Mouse (Mus musculus) thymus, postnatal 10 days (tissue): Measurements from ENCODE around the gene Cnnm3.

Experiments
- DNase-seq, 2 experiments: peaks; one replicate each; pipeline ENCODE4 v3.0.0; 2021; ENCODE audit warnings: low spot score in 2 of 2

The Cnnm3 gene

DNA sequence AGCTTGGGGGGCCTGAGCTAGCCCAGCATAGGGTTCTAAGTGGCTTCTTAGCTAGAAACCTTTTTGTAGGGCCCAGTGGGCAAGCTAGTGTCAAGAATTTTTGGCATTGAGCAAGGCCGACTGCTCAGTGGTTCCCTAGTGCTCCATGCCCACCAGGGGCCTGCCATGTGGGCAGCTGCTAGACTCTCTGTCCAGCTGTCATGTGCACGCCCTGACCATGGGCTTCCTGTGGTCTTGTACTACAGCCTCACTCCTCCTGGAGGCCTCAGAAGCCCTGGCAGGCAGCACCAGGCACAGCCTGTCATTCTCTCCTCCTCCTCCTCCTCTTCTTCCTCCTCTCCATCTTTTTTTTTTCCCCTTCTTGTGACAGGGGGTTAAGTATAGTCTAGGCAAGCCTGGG lies 14.4 kb upstream of the Cnnm3 start:
- DNase-seq: no peak

DNA sequence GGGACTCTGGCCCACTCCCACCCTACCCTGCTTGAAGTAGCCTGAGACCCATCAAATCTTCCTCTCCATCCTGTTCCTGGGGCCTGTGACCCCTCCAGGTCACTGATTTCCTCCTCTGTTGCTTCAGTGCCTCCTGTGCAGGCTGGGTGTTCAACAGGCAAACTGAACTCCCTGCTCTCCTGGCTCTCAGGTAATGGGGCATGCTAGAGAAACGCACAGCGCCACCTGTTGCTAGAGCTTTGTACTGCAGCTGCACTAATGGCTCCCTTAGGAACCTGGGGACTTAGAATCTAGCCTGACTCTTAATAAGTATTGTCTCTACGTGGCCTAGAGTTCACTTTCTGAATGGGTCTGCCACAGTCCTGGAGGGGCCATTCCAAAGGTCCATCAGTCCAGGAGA lies 10.4 kb upstream of the Cnnm3 start:
- peak; percentile 51 to 80 for DNase-seq

DNA sequence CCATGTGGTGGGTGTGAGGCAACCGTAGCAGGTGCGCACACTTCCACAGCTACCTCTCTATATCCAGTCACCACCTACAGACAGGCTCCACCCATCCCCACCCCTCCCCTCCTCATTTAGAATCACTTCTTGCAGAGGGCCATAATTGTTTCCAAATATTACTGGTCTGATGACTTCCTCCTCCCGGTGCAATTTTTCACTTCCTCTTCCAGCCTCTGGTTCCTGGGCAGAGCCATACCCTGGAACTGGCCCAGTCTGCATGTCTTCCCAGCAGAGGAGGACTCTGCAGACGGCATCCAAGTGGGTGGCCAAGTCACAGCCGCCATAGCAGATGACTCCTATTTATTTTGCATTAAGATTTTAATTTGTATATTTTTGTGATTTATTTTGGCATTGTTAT lies 3.4 kb upstream of the Cnnm3 start:
- DNase-seq: no peak

DNA sequence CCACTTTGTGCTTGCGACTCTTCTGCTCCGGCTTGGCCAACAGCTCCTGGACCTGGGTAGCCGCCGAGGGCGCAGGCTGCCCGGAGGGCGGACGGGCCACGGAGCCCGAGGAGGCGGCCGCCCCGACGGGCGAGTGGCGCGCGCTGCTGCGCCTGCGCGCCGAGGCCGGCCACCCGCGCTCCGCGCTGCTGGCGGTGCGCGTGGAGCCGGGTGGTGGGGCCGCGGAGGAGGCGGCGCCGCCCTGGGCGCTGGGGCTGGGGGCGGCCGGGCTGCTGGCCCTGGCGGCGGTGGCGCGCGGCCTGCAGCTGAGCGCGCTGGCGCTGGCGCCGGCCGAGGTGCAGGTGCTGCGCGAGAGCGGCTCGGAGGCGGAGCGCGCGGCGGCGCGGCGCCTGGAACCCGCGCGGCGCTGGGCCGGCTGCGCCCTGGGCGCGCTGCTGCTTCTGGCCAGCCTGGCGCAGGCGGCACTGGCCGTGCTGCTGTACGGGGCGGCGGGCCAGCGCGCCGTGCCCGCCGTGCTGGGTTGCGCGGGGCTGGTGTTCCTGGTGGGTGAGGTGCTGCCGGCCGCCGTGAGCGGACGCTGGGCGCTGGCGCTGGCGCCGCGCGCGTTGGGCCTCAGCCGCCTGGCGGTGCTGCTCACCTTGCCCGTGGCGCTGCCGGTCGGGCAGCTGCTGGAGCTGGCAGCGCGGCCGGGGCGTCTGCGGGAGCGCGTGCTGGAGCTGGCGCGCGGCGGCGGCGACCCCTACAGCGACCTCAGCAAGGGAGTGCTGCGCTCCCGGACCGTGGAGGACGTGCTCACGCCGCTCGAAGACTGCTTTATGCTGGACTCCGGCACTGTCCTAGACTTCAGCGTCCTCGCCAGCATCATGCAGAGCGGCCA lies 660 bp downstream of the Cnnm3 start:
- peak; percentile 27 to 51 for DNase-seq

DNA sequence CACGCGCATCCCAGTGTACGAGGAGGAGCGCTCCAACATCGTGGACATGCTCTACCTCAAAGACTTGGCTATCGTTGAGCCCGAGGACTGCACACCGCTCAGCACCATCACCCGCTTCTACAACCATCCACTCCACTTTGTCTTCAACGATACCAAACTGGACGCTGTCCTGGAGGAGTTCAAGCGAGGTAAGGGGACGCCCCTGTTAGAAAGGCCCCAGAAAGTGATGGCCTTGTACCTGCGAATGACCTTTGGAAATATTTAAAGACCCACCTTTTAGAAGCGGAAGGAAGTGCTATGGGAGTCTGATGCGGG lies 1.3 kb downstream of the Cnnm3 start:
- DNase-seq: no peak

DNA sequence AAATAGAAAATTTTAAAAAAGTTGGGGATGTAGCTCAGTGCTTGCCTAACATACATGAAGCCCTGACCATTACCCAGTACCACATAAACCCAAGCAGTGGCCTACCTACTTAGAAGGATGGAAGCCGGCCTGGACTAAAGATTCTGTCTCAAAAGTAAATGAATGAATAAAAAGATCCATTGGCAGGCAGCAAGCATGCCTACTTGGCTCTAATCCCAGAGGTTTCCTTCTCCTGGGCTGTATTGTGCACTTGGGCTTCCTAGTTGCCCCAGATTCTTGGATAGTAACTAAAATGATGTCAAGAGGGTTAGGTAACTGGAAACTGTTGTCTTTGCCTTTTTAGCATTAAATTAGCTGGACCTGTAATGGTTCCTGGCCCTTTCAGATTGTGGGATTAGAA lies 1.6 kb downstream of the Cnnm3 start:
- DNase-seq: no peak

DNA sequence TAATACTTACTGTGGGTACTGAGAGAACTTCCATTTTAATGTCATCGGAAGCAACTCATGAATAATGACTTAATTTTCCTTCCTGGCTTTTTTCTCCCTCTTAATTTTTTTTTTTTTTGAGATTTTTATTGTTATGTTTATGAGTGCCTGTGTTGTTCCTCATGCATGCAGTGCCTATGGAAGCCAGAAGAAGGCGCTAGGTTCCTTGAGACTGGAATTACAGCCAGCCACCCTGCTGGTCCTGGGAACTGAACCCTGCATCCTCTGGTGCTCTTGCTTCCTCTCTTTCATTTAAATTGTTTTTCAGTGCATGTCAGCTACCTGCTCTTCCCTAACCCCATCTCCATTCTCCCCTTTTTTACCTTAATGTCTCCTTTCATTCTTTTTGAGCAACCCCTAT lies 2.1 kb downstream of the Cnnm3 start:
- DNase-seq: no peak

DNA sequence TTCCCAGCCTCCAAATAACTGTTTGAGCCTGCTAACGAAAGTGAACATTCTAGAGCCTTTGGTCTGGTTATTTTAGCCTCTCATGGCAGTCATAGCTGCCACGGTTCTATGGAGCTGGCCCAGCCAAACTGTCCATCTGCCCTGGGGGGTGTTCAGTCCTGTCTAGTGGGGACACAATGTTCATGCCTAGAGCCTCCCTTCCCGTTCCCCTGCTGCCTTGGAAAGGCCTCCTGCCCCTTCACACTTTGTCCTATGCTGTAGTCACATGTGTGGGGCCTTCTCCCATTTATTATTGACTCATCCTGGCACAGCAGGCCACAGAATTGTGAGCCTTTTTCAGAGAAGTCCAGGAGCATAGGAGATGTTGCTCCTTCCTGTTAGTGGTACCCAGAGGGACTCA lies 6.6 kb downstream of the Cnnm3 start:
- DNase-seq: no peak

DNA sequence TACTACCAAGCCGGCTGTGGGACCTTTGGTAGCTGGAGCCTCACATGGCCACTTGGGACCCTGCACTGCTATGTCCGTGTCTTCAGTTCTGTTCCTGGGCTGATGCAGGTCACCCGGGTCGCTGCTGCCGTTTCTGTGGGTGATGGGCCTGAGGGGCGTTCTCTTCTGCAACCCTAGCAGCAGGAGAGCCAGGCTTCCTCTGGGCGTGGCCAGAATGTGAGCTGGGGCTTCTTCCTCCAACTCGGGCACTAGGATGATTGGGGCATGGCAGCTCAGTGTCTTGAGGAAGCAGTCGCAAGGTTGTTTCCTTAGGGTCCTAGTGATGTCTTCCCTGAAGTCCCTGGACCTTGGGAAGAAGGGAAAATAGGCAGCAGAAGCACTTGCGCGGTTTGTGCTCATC lies 8.0 kb downstream of the Cnnm3 start:
- no peak for DNase-seq

DNA sequence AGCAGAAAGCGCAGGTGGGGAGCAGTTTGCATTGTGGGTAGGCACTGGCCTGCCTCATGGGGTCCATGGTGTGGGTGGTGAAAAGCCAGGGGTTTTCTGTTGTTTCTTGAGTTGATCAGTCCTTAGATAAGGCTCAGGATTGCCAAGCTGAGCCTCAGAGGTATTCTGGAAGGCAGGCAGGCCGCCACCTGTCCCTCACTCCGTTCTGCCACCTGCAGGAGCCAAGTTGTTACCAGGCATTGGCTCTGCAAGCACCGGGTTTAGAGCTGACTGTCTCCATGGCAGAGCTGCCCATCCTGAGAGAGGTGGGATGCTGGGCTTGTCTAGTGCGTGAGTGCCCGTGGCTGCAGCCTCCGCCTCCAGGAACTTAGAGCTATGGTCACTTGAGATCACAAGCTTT lies 10.5 kb downstream of the Cnnm3 start:
- no peak for DNase-seq

DNA sequence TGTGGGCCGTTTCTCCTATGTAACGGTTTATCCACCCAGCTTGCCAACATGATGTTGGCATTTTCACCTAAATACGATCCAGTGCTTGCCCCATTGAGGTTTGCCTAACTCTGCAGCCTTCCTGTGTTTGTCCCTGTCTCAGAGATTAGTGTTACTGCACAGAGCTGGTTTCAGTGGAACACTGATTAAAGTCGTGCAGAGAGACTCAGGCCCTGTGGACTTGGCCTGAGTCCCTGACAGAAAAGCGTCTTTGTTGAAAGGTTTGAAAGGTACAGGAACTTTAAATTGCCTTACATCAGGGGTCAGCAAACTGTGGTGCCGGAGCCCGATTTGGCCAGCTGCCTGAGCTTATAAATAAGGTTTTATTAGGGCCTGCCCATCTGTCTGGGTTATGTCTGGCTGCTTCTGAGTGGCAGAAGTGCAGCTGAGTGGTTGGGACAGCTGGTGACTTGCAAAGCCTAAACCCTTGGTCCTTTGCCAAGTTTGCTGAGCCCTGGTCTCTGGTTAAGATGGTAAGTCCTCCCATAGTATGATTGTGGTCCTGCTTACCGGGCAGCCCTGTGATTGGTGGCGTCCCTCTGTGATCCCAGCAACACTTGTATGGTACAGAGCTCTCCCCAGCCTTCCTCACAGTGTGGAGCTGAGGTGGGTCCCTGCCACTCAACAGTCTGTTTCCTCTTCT lies 11.8 kb downstream of the Cnnm3 start:
- DNase-seq: no peak

DNA sequence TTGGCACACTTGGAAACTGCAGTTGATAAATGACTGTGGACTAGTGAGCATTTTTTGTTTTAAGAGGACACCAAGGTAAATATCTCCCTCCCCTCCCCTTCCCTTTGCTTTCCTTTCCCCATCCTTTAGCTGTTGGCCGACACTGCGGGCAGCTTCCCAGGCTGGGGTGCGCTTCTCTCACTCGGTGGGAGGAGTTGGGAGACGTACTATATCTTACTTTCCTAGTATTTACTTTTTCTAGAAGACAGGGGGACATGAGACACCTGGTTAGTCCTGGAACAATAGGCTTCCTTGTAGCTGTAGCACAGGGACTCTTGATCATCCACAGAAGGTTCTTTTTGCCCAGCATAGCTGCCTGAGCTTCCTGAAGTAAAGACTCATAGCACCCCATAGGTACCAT lies 12.4 kb downstream of the Cnnm3 start:
- no peak for DNase-seq

DNA sequence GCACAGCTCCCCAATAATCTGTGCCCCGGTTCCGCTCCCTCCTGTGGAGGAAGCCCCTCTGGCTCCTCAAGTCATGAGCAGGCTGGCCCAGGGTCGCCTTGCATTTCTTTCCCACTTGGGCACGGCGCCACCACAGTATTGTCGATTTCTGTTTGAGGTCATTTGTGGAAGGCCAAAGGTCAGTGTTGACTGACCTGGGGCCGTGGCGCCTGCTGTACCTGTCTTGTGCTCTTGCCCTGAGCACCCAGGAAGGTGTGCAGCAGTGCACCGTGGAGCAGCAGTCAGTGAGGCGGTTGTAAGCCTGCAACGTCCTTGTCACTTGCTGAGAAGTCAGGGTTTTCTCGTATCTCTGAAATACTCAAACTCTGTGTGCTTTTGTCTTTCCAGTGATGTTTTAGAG lies 14.1 kb downstream of the Cnnm3 start:
- no peak for DNase-seq

DNA sequence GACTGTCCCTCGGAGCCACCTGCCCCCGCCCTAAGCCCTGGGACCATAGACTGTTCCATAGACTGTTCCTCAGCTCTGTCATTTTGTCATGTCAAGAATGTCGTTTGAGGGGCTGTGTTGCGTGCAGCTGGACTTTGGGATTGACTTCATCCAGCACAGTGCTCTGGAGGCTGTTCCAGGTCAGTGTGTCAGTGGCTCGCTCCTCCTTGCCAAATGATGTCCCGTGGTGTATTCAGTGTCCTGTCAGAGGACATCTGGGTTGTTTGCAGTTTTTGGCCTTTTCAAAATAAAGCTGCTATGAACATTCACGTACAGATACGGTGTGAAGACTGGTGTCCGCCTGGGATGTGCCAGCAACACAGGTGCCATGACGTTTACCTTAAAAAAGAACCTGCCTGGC lies 15.2 kb downstream of the Cnnm3 start:
- DNase-seq: no peak

DNA sequence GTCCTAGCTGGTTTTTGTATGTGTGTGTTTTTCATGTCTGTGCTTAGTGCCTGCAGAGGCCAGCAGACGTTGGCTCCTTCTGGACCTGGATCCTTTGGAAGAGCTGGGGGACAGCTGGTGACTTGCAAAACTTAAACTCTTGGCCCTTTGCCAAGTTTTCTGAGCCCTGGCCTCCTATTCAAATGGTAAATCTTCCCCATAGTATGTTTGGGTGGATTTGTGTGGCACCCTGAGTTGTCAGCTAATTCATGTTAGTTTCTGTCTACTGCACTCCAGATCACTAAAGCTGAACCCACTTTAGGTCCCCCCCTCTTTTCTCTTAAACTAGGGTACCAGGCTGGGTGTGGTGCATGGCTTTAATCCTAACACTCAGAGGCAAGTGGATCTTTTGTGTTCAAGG lies 16.7 kb downstream of the Cnnm3 start:
- no peak for DNase-seq

DNA sequence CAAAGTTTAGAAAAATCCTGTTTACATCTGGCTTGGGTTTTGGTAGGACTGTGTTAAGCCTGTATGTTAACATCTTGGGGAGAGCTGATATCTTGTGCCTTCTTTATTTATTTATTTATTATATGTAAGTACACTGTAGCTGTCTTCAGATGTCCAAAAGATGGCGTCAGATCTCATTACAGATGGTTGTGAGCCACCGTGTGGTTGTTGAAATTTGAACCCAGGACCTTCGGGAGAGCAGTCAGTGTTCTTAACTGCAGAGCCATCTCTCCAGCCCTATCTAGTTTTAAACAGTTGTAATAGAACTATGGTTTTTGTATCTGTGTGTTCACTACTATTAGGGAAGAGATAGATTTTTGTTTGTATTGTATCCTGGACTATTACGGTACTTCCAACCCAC lies 17.6 kb downstream of the Cnnm3 start:
- no peak for DNase-seq

DNA sequence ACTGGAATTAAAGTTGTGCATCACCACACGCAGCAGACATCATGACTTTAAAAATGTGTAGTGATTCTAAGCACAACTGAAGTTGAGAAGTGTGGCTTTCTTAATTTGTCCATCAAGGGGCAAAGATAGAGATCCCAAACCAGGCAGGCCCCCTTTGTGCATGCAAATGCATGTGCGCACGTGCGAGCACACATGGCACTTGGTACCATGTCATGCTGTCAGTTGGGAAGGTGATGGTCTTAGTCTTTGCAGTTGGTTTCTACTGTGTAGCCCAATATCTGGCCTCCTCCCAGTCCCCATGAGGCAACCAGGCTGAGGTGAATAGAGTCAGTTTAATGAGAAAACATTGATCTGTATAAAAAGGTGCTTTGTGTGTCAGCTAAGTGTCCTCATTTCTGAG lies 18.2 kb downstream of the Cnnm3 start:
- DNase-seq: no peak

DNA sequence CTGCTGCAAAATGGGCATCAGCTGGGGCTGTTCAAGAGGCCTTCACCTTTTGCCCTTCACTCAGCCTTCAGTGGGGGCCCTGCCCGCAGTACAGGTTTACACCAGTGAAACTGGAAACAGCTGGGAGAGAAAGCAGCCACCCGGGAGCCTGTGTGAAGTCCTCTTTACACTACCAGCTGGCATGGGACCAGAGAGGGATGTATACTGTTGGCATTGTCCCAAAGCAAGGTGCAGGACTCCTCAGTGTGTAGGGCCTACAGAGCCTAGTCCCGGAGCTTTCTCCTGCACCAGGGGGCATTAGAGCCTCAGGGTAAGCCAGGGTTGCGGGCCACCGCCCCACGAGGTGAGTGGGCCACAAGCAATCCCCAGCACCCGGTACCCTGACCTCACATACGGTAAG lies 18.8 kb downstream of the Cnnm3 start:
- no peak for DNase-seq

DNA sequence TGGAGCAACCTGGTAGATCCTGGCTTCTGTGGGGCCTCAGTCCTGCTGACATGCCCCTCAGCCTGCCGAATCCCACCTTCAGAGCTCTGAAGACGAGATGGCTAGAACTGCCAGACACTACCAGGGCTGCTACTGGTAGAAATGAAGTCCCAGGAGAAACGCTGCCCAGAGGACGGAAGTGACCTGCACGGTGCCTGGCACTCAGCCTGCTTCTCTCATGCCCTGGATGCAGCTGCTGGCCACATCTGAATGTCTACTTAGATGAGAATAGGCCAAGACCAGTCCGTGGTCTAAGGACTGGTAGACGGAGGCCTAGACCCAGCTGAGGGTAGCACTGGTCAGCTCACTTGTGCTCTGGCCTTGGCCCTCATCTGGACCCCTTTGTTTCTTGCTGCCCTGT lies 19.3 kb downstream of the Cnnm3 start:
- DNase-seq: no peak

DNA sequence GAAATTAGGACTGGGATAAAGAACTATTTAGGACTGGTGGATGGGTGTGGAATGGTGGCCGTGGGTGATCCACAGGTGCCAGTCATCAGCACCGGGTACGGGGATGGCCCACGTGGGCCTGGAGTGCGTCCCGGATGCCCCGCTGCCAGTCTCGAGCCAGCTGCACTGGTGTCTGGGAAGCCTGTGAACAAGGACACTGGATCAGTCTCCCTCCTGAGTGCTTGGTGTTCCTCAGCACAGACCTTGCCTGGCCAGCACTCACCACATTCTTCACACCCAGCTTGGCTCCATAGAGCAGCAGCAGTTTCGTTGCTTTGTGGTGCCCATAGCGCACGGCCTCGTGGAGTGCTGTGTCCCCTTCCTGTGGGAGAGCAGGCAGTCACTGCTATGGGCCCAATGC lies 19.8 kb downstream of the Cnnm3 start:
- no peak for DNase-seq

DNA sequence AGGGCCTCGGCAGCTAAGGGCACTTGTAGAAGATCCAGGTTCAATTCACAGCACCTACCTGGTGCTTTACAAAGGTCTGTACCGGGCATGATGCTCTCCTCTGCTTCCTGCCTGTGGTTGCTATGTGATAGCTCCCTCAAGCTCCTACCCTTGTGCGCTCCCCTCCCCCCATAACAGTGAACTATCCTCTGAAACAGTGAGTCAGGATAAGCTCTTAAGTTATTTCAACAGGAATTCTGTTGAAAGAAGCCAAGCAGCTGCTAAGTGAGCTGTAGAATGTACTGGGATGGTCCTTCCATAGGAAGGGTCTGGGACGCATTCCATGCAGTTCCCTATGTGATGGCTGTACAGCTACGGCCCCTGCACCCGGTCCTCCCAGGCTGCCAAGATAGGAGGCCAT lies 21.9 kb downstream of the Cnnm3 start:
- DNase-seq: no peak

DNA sequence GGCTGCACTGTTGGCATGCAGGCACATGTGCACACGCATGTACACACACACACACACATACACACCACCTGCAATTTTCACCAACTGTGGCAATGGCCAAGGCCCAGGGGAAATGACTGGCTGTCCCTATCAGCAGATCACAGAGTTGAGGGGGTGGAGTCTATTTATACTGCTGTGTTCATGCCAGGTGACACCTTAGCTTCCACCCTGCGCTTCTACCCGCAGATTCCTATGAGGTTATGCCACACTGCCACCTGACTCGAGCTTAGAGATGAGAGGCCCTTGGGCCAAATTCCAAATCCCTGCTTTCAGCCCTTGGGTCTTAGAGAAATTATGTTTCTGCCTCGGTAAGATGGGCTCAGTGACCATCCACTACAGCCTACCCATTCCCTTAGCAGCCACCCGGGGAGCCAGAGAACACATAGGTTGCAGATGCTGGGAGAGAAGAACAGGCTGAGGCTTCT lies 23.0 kb downstream of the Cnnm3 start:
- no peak for DNase-seq
